Mouse (Mus musculus): ENCODE measurements around the gene Sfi1.
"Not testable (repeated sequence)": the region's sequence is repeated elsewhere in the genome, so short reads cannot be mapped to it uniquely, and the experiment has no call there.

- not testable (repeated sequence) for TF ChIP-seq CTCF (IDR thresholded peaks at IDR 0.05); POLR2A (IDR thresholded peaks at IDR 0.05; ENCODE audit: insufficient read depth, low read depth, low read length)
Observed at GRCm38 (mm10) chr11:3163661-3164060, 29.6 kb downstream of the Sfi1 start.

Measured in heart, adult 2 months (tissue).